Mouse (Mus musculus): ENCODE results near the gene Ets2. TPM values are rescaled to one million over a fixed set of nuclear protein-coding genes. Genes with fewer than 3 reads are reported as not detected.

The Ets2 gene
- 11.6 TPM for polyA plus RNA-seq (2017; shearing (Covaris generic))

GRCm38 (mm10) chr16:95701802-95702561, at the start of gene Ets2:
Gene Ets2 (plus strand): TSS chr16:95702075.

Other genes starting within 250 kb of the Ets2 start
- gene Erg, start 115.5 kb upstream of the Ets2 start, polyA plus RNA-seq (2017; shearing (Covaris generic)), result 0.37 TPM